Mouse (Mus musculus): ENCODE results near the gene Capn15. TPM values are rescaled to one million over a fixed set of nuclear protein-coding genes. Genes with fewer than 3 reads are reported as not detected.

Capn15 gene
- polyA plus RNA-seq, 1 experiment from 2014 or later = 27.6 TPM

- peak overlapping the region; percentile 99 for H3K4me3 ChIP-seq
- peaks cover 13% of the 10 kb centered on the region for H3K36me3 ChIP-seq
- peak; percentile 99 for DNase-seq (ENCODE audit: low spot score)
- peak overlapping the region; percentile 87 for H3K27ac ChIP-seq (replicated peaks)
- under 1% methylated on average over 40 of the region's 40 CpGs for WGBS
- peaks cover 37% of the 10 kb centered on the region for H3K4me1 ChIP-seq
- H3K27me3 ChIP-seq (ENCODE audit: low read depth, poor library complexity, severe bottlenecking) = no peaks in the 10 kb centered on the region
- no peaks in the 10 kb centered on the region for H3K9me3 ChIP-seq (replicated peaks)
Observed at GRCm38 (mm10) chr17:25919786-25920642, 65.6 kb downstream of the Capn15 start.

DNA sequence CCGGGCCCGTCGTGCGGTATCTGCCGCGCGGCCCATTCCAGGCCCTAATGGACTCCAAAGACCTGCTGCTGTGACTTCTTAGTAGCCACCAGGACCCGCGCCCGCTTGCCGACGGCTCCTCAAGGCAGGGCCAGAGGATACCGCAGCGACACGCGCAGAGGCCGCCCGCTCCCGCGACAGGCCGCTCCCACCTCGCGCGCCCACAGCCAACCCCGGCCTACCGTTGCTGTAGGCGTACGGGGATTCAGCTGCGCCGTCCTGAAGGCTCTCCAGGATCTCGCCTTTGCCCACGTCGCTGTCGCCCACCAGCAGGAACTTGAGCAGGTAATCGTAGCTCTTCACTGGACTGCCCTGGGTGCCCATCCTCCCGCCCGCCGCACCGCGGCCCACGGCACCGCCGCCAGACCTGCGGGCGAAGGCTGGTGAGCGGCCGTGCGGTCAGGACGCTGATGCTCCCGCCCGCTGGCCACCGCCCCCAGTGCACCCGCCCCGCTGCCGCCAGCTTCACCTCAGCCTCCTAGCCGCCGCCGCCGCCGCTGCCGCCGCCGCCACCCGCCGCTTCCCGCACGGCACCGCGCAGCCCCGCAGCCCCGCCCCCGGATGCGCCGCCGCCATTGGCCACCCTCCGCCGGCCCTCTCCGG lies 66.3 kb downstream of the Capn15 start, which contains the start of gene Rab40c:
Gene Rab40c, minus strand, starts transcription at position 584 of the 642 bp plus-strand sequence.
- H3K4me1 ChIP-seq = peaks cover 37% of the 10 kb centered on the region
- H3K9me3 ChIP-seq (replicated peaks) = no peaks in the 10 kb centered on the region
- H3K36me3 ChIP-seq = peaks cover 13% of the 10 kb centered on the region
- WGBS = under 1% methylated on average over 62 of the region's 78 CpGs
- DNase-seq (ENCODE audit: low spot score) = no peak
- peak within 1 kb of the TSS; percentile 99 for H3K4me3 ChIP-seq
- H3K27me3 ChIP-seq (ENCODE audit: low read depth, poor library complexity, severe bottlenecking) = no peaks in the 10 kb centered on the region
- peak within 1 kb of the TSS; percentile 87 for H3K27ac ChIP-seq (replicated peaks)

GRCm38 (mm10) chr17:25918037-25918750 lies 67.4 kb downstream of the Capn15 start:
- 85% methylated on average over 9 of the region's 9 CpGs for WGBS
- H3K36me3 ChIP-seq = peaks cover 19% of the 10 kb centered on the region
- no peak for DNase-seq (ENCODE audit: low spot score)
- H3K27ac ChIP-seq (replicated peaks) = no peak overlapping the region
- no peaks in the 10 kb centered on the region for H3K9me3 ChIP-seq (replicated peaks)
- H3K27me3 ChIP-seq (ENCODE audit: low read depth, poor library complexity, severe bottlenecking) = no peaks in the 10 kb centered on the region
- H3K4me1 ChIP-seq = peaks cover 37% of the 10 kb centered on the region
- peak overlapping the region; percentile 99 for H3K4me3 ChIP-seq

- H3K27ac ChIP-seq (replicated peaks) = no peak overlapping the region
- H3K27me3 ChIP-seq (ENCODE audit: low read depth, poor library complexity, severe bottlenecking) = no peaks in the 10 kb centered on the region
- 89% methylated on average over 8 of the region's 8 CpGs for WGBS
- 0 out of 2 replicates have a peak overlapping the region, but pooled peaks have one; percentile 99 for H3K4me3 ChIP-seq
- peaks cover 37% of the 10 kb centered on the region for H3K4me1 ChIP-seq
- no peak for DNase-seq (ENCODE audit: low spot score)
- H3K9me3 ChIP-seq (replicated peaks) = no peaks in the 10 kb centered on the region
- H3K36me3 ChIP-seq = peaks cover 19% of the 10 kb centered on the region
Observed at GRCm38 (mm10) chr17:25916931-25917647, 68.5 kb downstream of the Capn15 start.

DNA sequence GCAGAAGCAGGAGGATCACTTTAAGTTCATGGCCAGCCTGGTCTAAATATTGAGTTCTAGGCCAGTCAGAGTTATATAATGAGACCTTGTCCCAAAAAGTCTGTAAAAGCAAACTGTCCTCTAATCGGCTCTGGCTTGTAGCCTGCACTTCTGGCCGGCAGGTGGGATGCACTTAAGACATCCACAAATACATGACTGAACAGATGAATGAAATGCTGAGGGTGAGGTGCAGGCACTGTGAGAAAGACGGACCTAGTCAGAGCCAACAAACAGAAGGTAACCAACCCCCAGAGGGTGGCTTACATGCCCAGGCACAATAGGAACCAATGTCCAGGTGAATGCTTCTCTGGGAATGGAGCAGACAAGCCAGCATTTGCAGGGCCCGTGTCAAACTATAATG lies 71.3 kb downstream of the Capn15 start:
- Histone ChIP-seq H3K4me3 (no peak overlapping the region), H3K9me3 (replicated peaks) (no peaks in the 10 kb centered on the region), H3K36me3 (peaks cover 28% of the 10 kb centered on the region), H3K4me1 (peaks cover 18% of the 10 kb centered on the region), H3K27ac (replicated peaks) (no peak overlapping the region), H3K27me3 (ENCODE audit: low read depth, poor library complexity, severe bottlenecking) (no peaks in the 10 kb centered on the region)
- 86% methylated on average over 4 of the region's 4 CpGs for WGBS
- no peak for DNase-seq (ENCODE audit: low spot score)

- Histone ChIP-seq H3K9me3 (replicated peaks) (no peaks in the 10 kb centered on the region), H3K27ac (replicated peaks) (no peak overlapping the region), H3K4me3 (no peak overlapping the region), H3K4me1 (peaks cover 16% of the 10 kb centered on the region), H3K36me3 (peaks cover 28% of the 10 kb centered on the region), H3K27me3 (ENCODE audit: low read depth, poor library complexity, severe bottlenecking) (no peaks in the 10 kb centered on the region)
- DNase-seq (ENCODE audit: low spot score) = no peak
- 89% methylated on average over 1 of the region's 1 CpGs for WGBS
Observed at GRCm38 (mm10) chr17:25913877-25914275, 71.7 kb downstream of the Capn15 start.

GRCm38 (mm10) chr17:25913186-25913876 lies 72.3 kb downstream of the Capn15 start:
- DNase-seq (ENCODE audit: low spot score) = no peak
- Histone ChIP-seq H3K9me3 (replicated peaks) (no peaks in the 10 kb centered on the region), H3K27me3 (ENCODE audit: low read depth, poor library complexity, severe bottlenecking) (no peaks in the 10 kb centered on the region), H3K4me1 (peaks cover 10% of the 10 kb centered on the region), H3K36me3 (peaks cover 28% of the 10 kb centered on the region), H3K4me3 (no peak overlapping the region), H3K27ac (replicated peaks) (no peak overlapping the region)
- 92% methylated on average over 14 of the region's 14 CpGs for WGBS

DNA sequence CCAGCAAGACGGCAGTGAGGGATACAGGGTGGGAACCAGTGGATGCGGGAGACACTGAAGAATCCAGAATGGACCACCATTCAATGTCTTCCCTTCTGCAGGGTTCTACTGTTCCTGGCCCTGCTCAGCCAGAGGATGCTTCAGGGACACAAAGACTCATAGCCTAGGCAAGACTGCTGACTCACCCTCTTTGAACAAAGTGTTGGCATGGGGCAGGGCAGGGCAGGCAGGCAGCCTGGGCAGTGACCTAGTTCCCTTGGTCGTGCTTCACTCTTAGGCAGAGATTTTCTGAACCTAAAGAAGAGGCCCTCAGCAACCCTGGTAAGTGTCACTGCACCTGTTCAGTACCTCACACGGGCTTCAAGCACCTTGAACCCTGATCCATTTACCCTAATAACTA lies 73.8 kb downstream of the Capn15 start:
- no peak for DNase-seq (ENCODE audit: low spot score)
- H3K36me3 ChIP-seq = peaks cover 19% of the 10 kb centered on the region
- H3K4me3 ChIP-seq = no peak overlapping the region
- H3K27ac ChIP-seq (replicated peaks) = no peak overlapping the region
- no peaks in the 10 kb centered on the region for H3K27me3 ChIP-seq (ENCODE audit: low read depth, poor library complexity, severe bottlenecking)
- H3K9me3 ChIP-seq (replicated peaks) = no peaks in the 10 kb centered on the region
- 94% methylated on average over 4 of the region's 4 CpGs for WGBS
- no peaks in the 10 kb centered on the region for H3K4me1 ChIP-seq

Other genes starting within 250 kb of the Capn15 start
- gene Mslnl, start 249.8 kb downstream of the Capn15 start, polyA plus RNA-seq (2016; fragmentation: Nextera tagmentation; extraction: Ambion mirVana) = not detected in 2 replicates
- gene Msln, start 231.4 kb downstream of the Capn15 start, polyA plus RNA-seq (2016; fragmentation: Nextera tagmentation; extraction: Ambion mirVana) = 0.16 TPM in 1 of 2 replicates, not detected in the other
- 28.1 and 29.5 TPM in 2 replicates for gene Narfl, start 212.0 kb downstream of the Capn15 start, polyA plus RNA-seq (2016; fragmentation: Nextera tagmentation; extraction: Ambion mirVana)
- 75.8 and 103 TPM in 2 replicates for gene Haghl, start 200.1 kb downstream of the Capn15 start, polyA plus RNA-seq (2016; fragmentation: Nextera tagmentation; extraction: Ambion mirVana)
- gene Ccdc78, start 199.2 kb downstream of the Capn15 start, polyA plus RNA-seq (2016; fragmentation: Nextera tagmentation; extraction: Ambion mirVana) = 0.79 and 1.2 TPM in 2 replicates
- gene Fam173a, start 192.9 kb downstream of the Capn15 start, polyA plus RNA-seq (2016; fragmentation: Nextera tagmentation; extraction: Ambion mirVana) = 71.8 and 88.0 TPM in 2 replicates
- 2.9 TPM in 1 of 2 replicates, not detected in the other for gene AC134908.4, start 190.1 kb downstream of the Capn15 start, polyA plus RNA-seq (2016; fragmentation: Nextera tagmentation; extraction: Ambion mirVana)
- gene Metrn, start 188.7 kb downstream of the Capn15 start, polyA plus RNA-seq (2016; fragmentation: Nextera tagmentation; extraction: Ambion mirVana) = 174 and 205 TPM in 2 replicates
- gene Fbxl16, start 176.7 kb downstream of the Capn15 start, polyA plus RNA-seq (2016; fragmentation: Nextera tagmentation; extraction: Ambion mirVana) = 9.3 and 12.4 TPM in 2 replicates
- gene Wdr24, start 162.2 kb downstream of the Capn15 start, polyA plus RNA-seq (2016; fragmentation: Nextera tagmentation; extraction: Ambion mirVana) = 31.7 and 32.2 TPM in 2 replicates
- 58.7 and 68.4 TPM in 2 replicates for gene Jmjd8, start 156.9 kb downstream of the Capn15 start, polyA plus RNA-seq (2016; fragmentation: Nextera tagmentation; extraction: Ambion mirVana)
- 381 and 403 TPM in 2 replicates for gene Stub1, start 152.4 kb downstream of the Capn15 start, polyA plus RNA-seq (2016; fragmentation: Nextera tagmentation; extraction: Ambion mirVana)
- gene Rhbdl1, start 148.5 kb downstream of the Capn15 start, polyA plus RNA-seq (2016; fragmentation: Nextera tagmentation; extraction: Ambion mirVana) = 1.7 and 2.7 TPM in 2 replicates
- 1.7 and 2.2 TPM in 2 replicates for gene Gm20683, start 144.0 kb downstream of the Capn15 start, polyA plus RNA-seq (2016; fragmentation: Nextera tagmentation; extraction: Ambion mirVana)
- 23.9 and 25.2 TPM in 2 replicates for gene Rhot2, start 140.9 kb downstream of the Capn15 start, polyA plus RNA-seq (2016; fragmentation: Nextera tagmentation; extraction: Ambion mirVana)
- 53.4 and 53.9 TPM in 2 replicates for gene Wdr90, start 124.3 kb downstream of the Capn15 start, polyA plus RNA-seq (2016; fragmentation: Nextera tagmentation; extraction: Ambion mirVana)
- gene Mcrip2, start 117.0 kb downstream of the Capn15 start, polyA plus RNA-seq (2016; fragmentation: Nextera tagmentation; extraction: Ambion mirVana) = 9.9 and 17.1 TPM in 2 replicates
- gene Mettl26, start 110.7 kb downstream of the Capn15 start, polyA plus RNA-seq (2016; fragmentation: Nextera tagmentation; extraction: Ambion mirVana) = 74.3 and 80.4 TPM in 2 replicates
- 6.1 and 19.7 TPM in 2 replicates for gene Wfikkn1, start 104.9 kb downstream of the Capn15 start, polyA plus RNA-seq (2016; fragmentation: Nextera tagmentation; extraction: Ambion mirVana)
- gene Rab40c, start 66.1 kb downstream of the Capn15 start, polyA plus RNA-seq (2016; fragmentation: Nextera tagmentation; extraction: Ambion mirVana) = 29.8 and 33.6 TPM in 2 replicates
- 64.8 and 67.8 TPM in 2 replicates for gene Pigq, start 40.9 kb downstream of the Capn15 start, polyA plus RNA-seq (2016; fragmentation: Nextera tagmentation; extraction: Ambion mirVana)
- gene Nhlrc4, start 40.8 kb downstream of the Capn15 start, polyA plus RNA-seq (2016; fragmentation: Nextera tagmentation; extraction: Ambion mirVana) = 0.34 TPM in 1 of 2 replicates, not detected in the other
- 0.06 and 0.19 TPM in 2 replicates for gene A930017K11Rik, start 33.2 kb downstream of the Capn15 start, polyA plus RNA-seq (2016; fragmentation: Nextera tagmentation; extraction: Ambion mirVana)
- 20.6 and 26.9 TPM in 2 replicates for gene Rab11fip3, start 83.8 kb upstream of the Capn15 start, polyA plus RNA-seq (2016; fragmentation: Nextera tagmentation; extraction: Ambion mirVana)
- 27.8 and 28.2 TPM in 2 replicates for gene Decr2, start 104.5 kb upstream of the Capn15 start, polyA plus RNA-seq (2016; fragmentation: Nextera tagmentation; extraction: Ambion mirVana)
- gene Nme4, start 109.8 kb upstream of the Capn15 start, polyA plus RNA-seq (2016; fragmentation: Nextera tagmentation; extraction: Ambion mirVana) = 87.4 and 106 TPM in 2 replicates
- gene Tmem8, start 127.5 kb upstream of the Capn15 start, polyA plus RNA-seq (2016; fragmentation: Nextera tagmentation; extraction: Ambion mirVana) = 1.6 and 2.0 TPM in 2 replicates
- 301 and 332 TPM in 2 replicates for gene Mrpl28, start 137.7 kb upstream of the Capn15 start, polyA plus RNA-seq (2016; fragmentation: Nextera tagmentation; extraction: Ambion mirVana)
- 9.9 and 10.0 TPM in 2 replicates for gene Axin1, start 152.9 kb upstream of the Capn15 start, polyA plus RNA-seq (2016; fragmentation: Nextera tagmentation; extraction: Ambion mirVana)
- 0.47 and 0.81 TPM in 2 replicates for gene Pdia2, start 213.3 kb upstream of the Capn15 start, polyA plus RNA-seq (2016; fragmentation: Nextera tagmentation; extraction: Ambion mirVana)
- 0.67 and 0.72 TPM in 2 replicates for gene Rgs11, start 217.2 kb upstream of the Capn15 start, polyA plus RNA-seq (2016; fragmentation: Nextera tagmentation; extraction: Ambion mirVana)
- 5.5 and 5.8 TPM in 2 replicates for gene Arhgdig, start 222.0 kb upstream of the Capn15 start, polyA plus RNA-seq (2016; fragmentation: Nextera tagmentation; extraction: Ambion mirVana)